Mouse (Mus musculus) midbrain, embryonic 13.5 days (tissue): ENCODE data around the gene Th. TPM values are rescaled to one million over a fixed set of nuclear protein-coding genes. Genes with fewer than 3 reads are reported as not detected.

Experiments
- ATAC-seq: fragments of 200-750 bp; cut with Nextera tagmentation; 2 replicates; pipeline ENCODE4 v1.8.0; 2017; ENCODE audit warnings: mild to moderate bottlenecking, moderate TSS enrichment, moderate library complexity
- H3K27ac ChIP-seq: fragments of 300-500 bp; sonication (generic); 2 replicates; pipeline ENCODE4 v1.5.1; 2015; ENCODE audit warnings: inconsistent platforms, mild to moderate bottlenecking, moderate library complexity
- H3K27me3 ChIP-seq: fragments of 300-500 bp; sonication (generic); 2 replicates; pipeline ENCODE4 v1.6.1; 2015; ENCODE audit warnings: mild to moderate bottlenecking, inconsistent platforms
- H3K36me3 ChIP-seq: fragments of 300-500 bp; sonication (generic); 2 replicates; pipeline ENCODE4 v1.6.1; 2015; ENCODE audit warnings: mild to moderate bottlenecking, inconsistent platforms
- H3K4me1 ChIP-seq: fragments of 300-500 bp; sonication (generic); replicated peaks from 2 replicates; pipeline ENCODE4 v1.6.1; 2015; ENCODE audit warnings: inconsistent platforms
- H3K4me2 ChIP-seq: fragments of 300-500 bp; sonication (generic); replicated peaks from 2 replicates; pipeline ENCODE4 v1.6.1; 2015; ENCODE audit warnings: moderate library complexity, mild to moderate bottlenecking, inconsistent platforms
- H3K4me3 ChIP-seq: fragments of 300-500 bp; sonication (generic); replicated peaks from 2 replicates; pipeline ENCODE4 v1.5.1; 2015; ENCODE audit warnings: mild to moderate bottlenecking, inconsistent platforms
- H3K9ac ChIP-seq: fragments of 300-500 bp; sonication (generic); replicated peaks from 2 replicates; pipeline ENCODE4 v1.6.1; 2015; ENCODE audit warnings: mild to moderate bottlenecking, inconsistent platforms
- H3K9me3 ChIP-seq: fragments of 300-500 bp; sonication (generic); 2 replicates; pipeline ENCODE4 v1.6.1; 2016; ENCODE audit warnings: mild to moderate bottlenecking, inconsistent platforms
- WGBS: fragments of 180-500 bp; shearing (Covaris S2); methylation state at CpG from one replicate; pipeline ENCODE4 v1.1.7; 2015; 5-methylcytosine and 5-hydroxymethylcytosine counted together
- polyA plus RNA-seq: library from polyadenylated mRNA; unstranded; fragments of >200 nt; fragmentation: Nextera tagmentation; extraction: Ambion mirVana; gene quantifications from 2 replicates; pipeline ENCODE4 v1.2.1, GENCODE M21; 2015

Th gene
- polyA plus RNA-seq, 1 experiment from 2014 or later: 59.8 TPM

DNA sequence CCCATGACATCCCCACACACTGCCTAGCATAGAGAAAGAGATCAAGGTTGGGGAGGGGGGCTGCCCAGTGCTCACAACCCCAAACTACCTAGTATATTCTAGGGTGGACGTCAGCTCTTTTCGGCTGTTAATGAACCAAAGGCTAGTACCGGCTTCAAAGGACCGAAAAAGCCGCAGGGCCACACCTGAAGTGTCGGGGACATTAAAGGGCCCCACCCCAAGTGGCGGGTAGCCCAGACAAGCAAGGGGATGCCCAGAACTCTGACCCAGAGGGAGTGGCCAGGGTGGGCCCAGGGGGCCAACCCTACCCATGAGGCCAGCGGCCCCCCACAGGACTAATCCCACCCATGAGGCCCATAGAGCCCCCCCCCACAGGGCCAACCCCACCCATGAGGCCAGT lies 3.6 kb downstream of the Th start:
- no peaks in the 10 kb centered on the region for H3K27me3 ChIP-seq
- 90% methylated on average over 8 of the region's 8 CpGs for WGBS
- no peak overlapping the region for H3K4me3 ChIP-seq
- no peak for ATAC-seq
- H3K4me1 ChIP-seq: no peaks in the 10 kb centered on the region
- no peak overlapping the region for H3K9ac ChIP-seq
- no peak overlapping the region for H3K27ac ChIP-seq
- no peak overlapping the region for H3K4me2 ChIP-seq
- no peaks in the 10 kb centered on the region for H3K9me3 ChIP-seq
- H3K36me3 ChIP-seq: no peaks in the 10 kb centered on the region

DNA sequence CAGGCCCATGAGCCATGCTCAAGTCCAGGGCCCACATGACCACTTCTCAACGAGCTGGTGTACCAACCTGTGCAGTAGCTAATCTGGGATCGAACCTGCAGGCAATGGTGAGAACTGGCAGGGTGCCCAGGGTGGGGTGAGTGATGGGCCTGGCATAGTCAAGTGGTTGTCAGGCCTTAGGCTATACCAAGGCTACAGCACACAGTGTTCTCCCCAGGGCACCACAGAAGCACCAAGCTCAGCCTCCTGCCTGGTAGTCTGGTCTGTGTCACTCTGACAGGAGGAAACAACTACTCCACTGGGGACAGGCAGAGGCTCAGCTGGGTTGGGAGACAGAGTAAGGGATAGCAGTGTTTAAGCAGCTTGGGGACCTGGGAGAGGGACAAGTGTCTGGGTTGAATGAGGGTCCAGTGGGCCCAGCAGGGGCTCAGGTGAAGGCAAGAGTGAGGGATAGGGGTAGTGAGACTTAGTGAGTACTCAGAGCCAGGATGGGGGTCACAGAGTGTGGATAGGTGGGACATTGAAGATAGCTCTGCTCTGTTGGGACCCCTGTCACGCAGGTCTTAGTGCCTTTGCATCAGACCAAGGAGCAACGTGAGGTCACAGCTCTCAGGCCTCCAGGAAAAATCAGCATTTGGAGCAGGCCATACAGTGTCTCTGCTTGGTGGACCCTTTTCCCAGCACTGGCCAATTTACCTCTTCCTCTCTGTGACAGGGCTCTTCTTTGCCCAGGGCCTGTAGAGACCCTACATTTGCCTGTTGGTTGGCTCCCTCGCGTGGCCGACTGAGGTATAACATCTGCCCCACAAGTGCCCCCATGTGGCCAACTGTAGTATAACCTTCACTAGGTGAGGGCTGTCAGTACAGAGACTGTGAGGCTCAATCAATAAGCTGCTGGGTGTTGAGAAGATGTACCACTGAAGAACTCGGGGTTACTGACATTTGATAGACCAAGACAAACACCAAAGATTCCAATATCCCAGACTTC lies 12.0 kb downstream of the Th start:
- H3K4me3 ChIP-seq: no peak overlapping the region
- H3K4me2 ChIP-seq: no peak overlapping the region
- H3K9ac ChIP-seq: no peak overlapping the region
- peaks cover 14% of the 10 kb centered on the region for H3K4me1 ChIP-seq
- 32% methylated on average over 8 of the region's 8 CpGs for whole genome bisulfite sequencing
- H3K27me3 ChIP-seq: no peaks in the 10 kb centered on the region
- H3K36me3 ChIP-seq: no peaks in the 10 kb centered on the region
- no peaks in the 10 kb centered on the region for H3K9me3 ChIP-seq
- H3K27ac ChIP-seq: no peak overlapping the region
- ATAC-seq: peak; percentile 84

- no peaks in the 10 kb centered on the region for H3K27me3 ChIP-seq
- no peaks in the 10 kb centered on the region for H3K9me3 ChIP-seq
- WGBS: 85% methylated on average over 5 of the region's 5 CpGs
- peaks cover 14% of the 10 kb centered on the region for H3K4me1 ChIP-seq
- no peak overlapping the region for H3K4me2 ChIP-seq
- no peak for ATAC-seq
- no peak overlapping the region for H3K9ac ChIP-seq
- no peak overlapping the region for H3K4me3 ChIP-seq
- no peak overlapping the region for H3K27ac ChIP-seq
- no peaks in the 10 kb centered on the region for H3K36me3 ChIP-seq
Measured at GRCm38 (mm10) chr7:142917659-142918058, 13.3 kb downstream of the Th start.

DNA sequence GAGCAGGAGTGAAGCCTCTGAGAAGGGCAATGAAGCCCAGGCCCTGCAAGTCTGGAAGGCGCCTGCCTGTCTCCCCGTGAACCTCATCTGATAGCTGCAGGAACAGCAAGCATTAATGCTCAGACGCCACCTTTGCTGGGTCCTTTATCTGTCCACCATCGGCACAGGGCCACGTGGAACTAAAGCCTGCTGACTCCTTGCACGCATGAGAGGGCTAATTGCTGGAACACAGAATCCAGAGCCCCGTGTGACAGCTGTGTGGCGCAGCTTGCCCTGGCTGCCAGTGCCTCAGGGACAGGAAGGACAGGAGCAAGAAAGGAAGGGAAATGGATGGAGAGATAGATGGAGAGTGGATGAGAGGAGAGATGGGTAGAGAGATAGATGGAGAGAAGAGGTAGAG lies 14.8 kb downstream of the Th start:
- no peaks in the 10 kb centered on the region for H3K9me3 ChIP-seq
- ATAC-seq: no peak
- no peak overlapping the region for H3K9ac ChIP-seq
- no peaks in the 10 kb centered on the region for H3K27me3 ChIP-seq
- H3K4me1 ChIP-seq: peaks cover 14% of the 10 kb centered on the region
- 28% methylated on average over 8 of the region's 8 CpGs for WGBS
- H3K4me2 ChIP-seq: no peak overlapping the region
- H3K36me3 ChIP-seq: no peaks in the 10 kb centered on the region
- H3K27ac ChIP-seq: no peak overlapping the region; the same call in 1 of the 2 replicates
- no peak overlapping the region for H3K4me3 ChIP-seq

DNA sequence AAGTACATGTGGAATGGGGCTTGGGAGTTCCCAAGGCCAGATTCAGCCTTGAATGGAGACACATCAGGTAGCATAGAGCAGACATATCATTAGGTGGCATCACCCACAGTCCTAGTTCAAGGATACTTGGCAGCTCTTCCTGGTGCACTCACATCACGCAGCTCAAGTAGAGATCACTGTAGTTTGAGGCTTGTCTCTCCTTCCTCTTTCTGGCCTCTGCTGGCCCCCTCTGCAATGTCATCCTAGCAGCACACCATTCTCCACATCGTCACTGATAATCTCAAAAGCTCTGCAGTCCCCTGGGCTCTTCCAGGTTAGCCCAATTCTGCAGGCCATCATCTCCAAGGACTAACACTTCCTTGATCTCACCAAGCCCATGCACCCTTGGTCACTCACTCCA lies 19.2 kb downstream of the Th start:
- 87% methylated on average over 2 of the region's 2 CpGs for WGBS
- no peaks in the 10 kb centered on the region for H3K36me3 ChIP-seq
- H3K4me2 ChIP-seq: no peak overlapping the region
- no peaks in the 10 kb centered on the region for H3K27me3 ChIP-seq
- H3K27ac ChIP-seq: no peak overlapping the region
- H3K9ac ChIP-seq: no peak overlapping the region
- ATAC-seq: no peak
- peaks cover 8% of the 10 kb centered on the region for H3K4me1 ChIP-seq
- H3K4me3 ChIP-seq: no peak overlapping the region
- no peaks in the 10 kb centered on the region for H3K9me3 ChIP-seq

DNA sequence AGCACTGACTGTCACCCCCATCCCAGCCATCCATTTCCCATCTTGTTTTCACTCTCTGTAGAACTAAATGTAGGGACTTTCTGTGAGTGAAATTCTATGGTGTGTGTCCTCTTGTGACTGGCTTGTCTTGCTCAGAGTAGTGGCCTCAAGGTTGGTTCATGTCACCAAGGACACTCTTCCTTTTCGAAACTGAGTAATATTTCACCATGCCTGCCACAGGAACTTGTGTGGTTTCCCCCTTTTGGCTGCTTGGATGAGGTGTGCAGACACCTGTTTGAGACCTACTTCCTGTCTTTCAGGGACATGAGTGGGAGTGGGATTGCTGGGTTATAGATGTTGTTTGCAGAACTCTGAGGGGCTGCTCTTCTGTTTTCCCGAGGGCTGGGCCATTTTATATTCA lies 20.8 kb downstream of the Th start:
- no peak overlapping the region for H3K27ac ChIP-seq
- no peaks in the 10 kb centered on the region for H3K27me3 ChIP-seq
- H3K4me1 ChIP-seq: no peaks in the 10 kb centered on the region
- no peaks in the 10 kb centered on the region for H3K36me3 ChIP-seq
- no peak overlapping the region for H3K9ac ChIP-seq
- no peak for ATAC-seq
- H3K9me3 ChIP-seq: no peaks in the 10 kb centered on the region
- H3K4me3 ChIP-seq: no peak overlapping the region
- no peak overlapping the region for H3K4me2 ChIP-seq
- 75% methylated on average over 2 of the region's 2 CpGs for WGBS

DNA sequence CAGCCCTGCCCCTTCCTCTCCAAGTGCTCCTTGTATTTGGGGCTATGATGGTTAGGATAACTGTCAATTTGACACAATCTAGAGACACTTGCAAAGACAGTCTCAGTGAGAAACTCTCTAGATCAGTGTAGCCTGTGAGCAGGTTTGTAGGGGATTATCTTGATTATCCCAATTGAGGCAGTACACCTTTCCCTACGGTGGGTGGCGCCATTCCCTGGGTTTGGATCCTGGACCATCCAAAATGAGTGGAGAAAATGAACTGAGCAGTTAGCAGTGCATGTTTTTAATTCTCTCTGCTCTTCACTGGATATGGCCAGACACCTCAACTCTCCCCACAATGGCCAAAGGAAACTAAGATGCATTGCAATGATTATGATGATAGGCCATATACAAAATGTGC lies 21.3 kb downstream of the Th start:
- no peak overlapping the region for H3K4me3 ChIP-seq
- H3K9ac ChIP-seq: no peak overlapping the region
- H3K27me3 ChIP-seq: no peaks in the 10 kb centered on the region
- H3K36me3 ChIP-seq: no peaks in the 10 kb centered on the region
- no peak overlapping the region for H3K4me2 ChIP-seq
- 38% methylated on average over 2 of the region's 2 CpGs for WGBS
- H3K9me3 ChIP-seq: no peaks in the 10 kb centered on the region
- ATAC-seq: no peak
- peaks cover 4% of the 10 kb centered on the region; the same call in 1 of the 2 replicates for H3K4me1 ChIP-seq
- H3K27ac ChIP-seq: no peak overlapping the region

GRCm38 (mm10) chr7:142905606-142906005 lies 25.3 kb downstream of the Th start:
- Histone ChIP-seq H3K4me2 (no peak overlapping the region), H3K4me1 (peaks cover 43% of the 10 kb centered on the region), H3K27ac (peak overlapping the region; percentile 76; the same call in 1 of the 2 replicates), H3K9ac (no peak overlapping the region), H3K9me3 (no peaks in the 10 kb centered on the region), H3K27me3 (no peaks in the 10 kb centered on the region), H3K4me3 (no peak overlapping the region), H3K36me3 (no peaks in the 10 kb centered on the region)
- no peak for ATAC-seq
- 75% methylated on average over 5 of the region's 5 CpGs for WGBS

GRCm38 (mm10) chr7:142904331-142904730 lies 26.6 kb downstream of the Th start:
- Histone ChIP-seq H3K4me1 (peaks cover 52% of the 10 kb centered on the region), H3K27ac (peak overlapping the region; percentile 76), H3K27me3 (no peaks in the 10 kb centered on the region), H3K36me3 (no peaks in the 10 kb centered on the region), H3K4me2 (no peak overlapping the region), H3K4me3 (no peak overlapping the region), H3K9me3 (no peaks in the 10 kb centered on the region), H3K9ac (no peak overlapping the region)
- no peak for ATAC-seq
- WGBS: 58% methylated on average over 7 of the region's 7 CpGs

DNA sequence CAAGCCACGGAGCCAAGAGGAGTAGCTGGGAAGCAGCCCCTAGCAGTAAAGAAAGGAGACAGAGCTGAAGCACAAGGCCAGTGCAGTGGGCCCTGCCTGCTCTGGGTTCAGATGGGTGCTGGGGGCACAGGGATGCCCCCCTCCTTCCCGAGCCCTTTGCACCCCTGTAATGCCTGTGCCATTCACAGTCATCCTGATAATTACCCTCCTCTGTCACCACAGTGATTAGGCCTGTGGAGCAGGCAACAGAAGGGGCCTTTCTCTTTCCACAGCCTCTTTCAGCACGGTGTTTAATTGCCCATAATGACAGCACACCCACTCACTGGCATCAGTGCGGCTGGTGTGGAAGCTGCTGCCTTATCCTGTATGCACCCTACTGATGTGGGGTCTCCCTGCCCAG lies 28.0 kb downstream of the Th start:
- Histone ChIP-seq H3K27ac (peak overlapping the region; percentile 76), H3K4me3 (no peak overlapping the region), H3K36me3 (no peaks in the 10 kb centered on the region), H3K4me2 (no peak overlapping the region), H3K9me3 (no peaks in the 10 kb centered on the region), H3K9ac (no peak overlapping the region; the same call in 1 of the 2 replicates), H3K27me3 (no peaks in the 10 kb centered on the region), H3K4me1 (peaks cover 53% of the 10 kb centered on the region)
- WGBS: 20% methylated on average over 4 of the region's 4 CpGs
- peak; percentile 55 for ATAC-seq

DNA sequence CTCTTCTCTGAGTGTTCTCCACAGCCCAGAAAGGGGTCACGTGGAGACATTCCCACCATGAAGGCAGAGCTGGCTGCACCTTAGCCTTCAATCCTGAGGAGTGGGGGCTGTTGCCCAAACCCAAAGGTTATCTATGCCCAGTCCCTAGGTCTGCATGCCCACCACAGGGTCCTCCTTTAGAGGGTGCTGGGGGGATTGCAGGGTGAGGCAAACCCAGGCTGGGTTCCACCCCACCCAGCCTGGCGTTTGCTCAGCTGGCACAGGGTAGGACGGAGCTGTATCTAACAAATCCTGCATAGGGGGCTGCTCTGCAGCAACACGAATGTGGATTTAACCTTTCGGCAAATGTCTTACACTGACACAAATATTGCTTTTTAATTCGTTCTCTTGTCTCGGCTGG lies 29.2 kb downstream of the Th start:
- no peak overlapping the region for H3K9ac ChIP-seq
- no peaks in the 10 kb centered on the region for H3K36me3 ChIP-seq
- peaks cover 59% of the 10 kb centered on the region for H3K4me1 ChIP-seq
- ATAC-seq: no peak
- no peak overlapping the region for H3K4me2 ChIP-seq
- H3K27me3 ChIP-seq: no peaks in the 10 kb centered on the region
- peak overlapping the region; percentile 27; the same call in 1 of the 2 replicates for H3K27ac ChIP-seq
- no peak overlapping the region for H3K4me3 ChIP-seq
- WGBS: 70% methylated on average over 7 of the region's 7 CpGs
- no peaks in the 10 kb centered on the region for H3K9me3 ChIP-seq

DNA sequence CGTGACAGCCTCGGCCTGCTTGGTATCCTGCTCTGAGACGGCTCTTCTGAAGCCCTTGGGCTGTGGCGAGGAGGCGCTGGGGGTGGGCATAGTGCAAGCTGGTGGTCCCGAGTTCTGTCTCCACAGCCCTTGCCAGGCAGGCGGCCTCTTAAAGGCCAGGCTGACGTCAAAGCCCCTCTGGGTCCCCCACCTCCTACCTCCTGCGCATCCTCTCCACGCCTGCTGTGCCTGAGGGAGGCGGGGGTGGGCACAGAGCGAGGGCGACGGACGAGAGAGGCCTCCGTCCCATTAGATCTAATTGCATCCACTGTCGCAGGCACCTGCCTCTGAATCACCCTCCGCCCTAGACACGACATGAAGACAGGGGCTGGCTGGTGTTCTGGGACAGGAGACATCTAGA lies 31.1 kb downstream of the Th start:
- Histone ChIP-seq H3K9me3 (no peaks in the 10 kb centered on the region), H3K4me2 (no peak overlapping the region), H3K4me3 (no peak overlapping the region), H3K27ac (no peak overlapping the region), H3K36me3 (no peaks in the 10 kb centered on the region), H3K27me3 (no peaks in the 10 kb centered on the region), H3K4me1 (peaks cover 58% of the 10 kb centered on the region), H3K9ac (no peak overlapping the region)
- 54% methylated on average over 19 of the region's 19 CpGs for WGBS
- no peak for ATAC-seq
